Mouse (Mus musculus): ENCODE results near the gene Taf1d.

DNA sequence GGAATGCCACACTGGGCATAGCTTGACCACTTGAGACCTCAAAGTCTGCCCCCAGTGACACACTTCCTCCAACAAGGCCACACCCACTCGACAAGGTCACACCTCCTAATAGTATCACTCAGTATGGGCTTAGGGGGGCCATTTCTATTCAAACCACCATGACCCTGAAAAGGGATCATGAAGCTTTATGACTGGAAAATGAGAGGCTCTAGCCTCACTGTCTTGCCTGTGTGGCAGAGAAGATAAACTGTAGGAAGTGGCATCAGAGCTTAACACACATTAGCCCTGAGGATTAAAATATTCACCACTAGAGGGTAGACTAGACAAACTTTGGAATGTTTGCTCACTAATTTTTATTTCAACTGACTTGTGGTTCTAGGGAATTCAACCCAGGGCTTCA, 59.8 kb downstream of the Taf1d start:
- peak; percentile 16 to 58; a peak in 3 of 4 replicates for TF ChIP-seq CTCF (conservative IDR thresholded peaks at IDR 0.05 in 1 of 2, IDR thresholded peaks at IDR 0.05 in 1 of 2; ENCODE audit: low read depth in 2 of 2, low read length in 2 of 2)
- TF ChIP-seq CHD2 (IDR thresholded peaks at IDR 0.05; ENCODE audit: low read length) = no peak
- TF ChIP-seq POLR2A (IDR thresholded peaks at IDR 0.05; ENCODE audit: low read depth, low read length) = no peak
- TF ChIP-seq NELFE (IDR thresholded peaks at IDR 0.05; ENCODE audit: low read depth, low read length) = no peak

Measured in CH12.LX (cell line).